Mouse (Mus musculus): ENCODE data around the gene Fth1. TPM values are rescaled to one million over a fixed set of nuclear protein-coding genes. Genes with fewer than 3 reads are reported as not detected.
"Not testable (repeated sequence)": the region's sequence is repeated elsewhere in the genome, so short reads cannot be mapped to it uniquely, and the experiment has no call there.

Fth1 gene
- 1,000 to 10,000 TPM; 1,766 to 1,778 TPM for total RNA-seq (2021)
- long read RNA-seq, experiment 1, transcript Fth1-201 (4 exons, 929 nt) = major isoform, 1,993 of 2,020 reads
- long read RNA-seq, experiment 1, partial matches to known transcripts = 10 of 2,020 reads
- long read RNA-seq, experiment 1, other reads (novel, unspliced or antisense) = 15 of 2,020 reads
- long read RNA-seq, experiment 2, transcript Fth1-201 (4 exons, 929 nt) = major isoform, 1,436 of 1,459 reads
- long read RNA-seq, experiment 2, partial matches to known transcripts = 3 of 1,459 reads
- long read RNA-seq, experiment 2, other reads (novel, unspliced or antisense) = 16 of 1,459 reads

DNA sequence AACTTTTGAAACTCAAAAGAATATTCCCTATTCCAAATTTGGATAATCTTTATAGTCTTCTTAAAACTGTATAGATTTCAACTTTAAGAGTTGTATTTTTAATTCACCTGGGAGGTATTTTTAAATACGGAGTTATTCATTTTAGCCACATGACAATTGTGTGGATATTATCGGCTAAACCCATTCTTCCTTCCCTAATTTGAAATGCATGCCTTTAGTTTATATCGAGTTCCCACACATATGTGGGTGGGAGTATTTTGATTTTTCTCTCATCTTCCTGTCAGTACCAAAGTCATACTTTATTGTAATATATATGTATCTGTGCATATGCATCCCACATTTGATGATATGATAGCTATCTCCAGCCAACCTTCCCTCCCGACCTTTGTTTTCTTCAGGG, at the start of gene Fth1:
Gene Fth1, plus strand, starts transcription at position 341 of the 400 bp plus-strand sequence.
- DNase-seq (ENCODE audit: low spot score in 2 of 2) = no peak
- intact Hi-C loops (cut with DNase I) = no loop called here

- intact Hi-C loops (cut with DNase I); DNase-seq (ENCODE audit: low spot score in 2 of 2): not testable (repeated sequence)
Measured at GRCm38 (mm10) chr19:9931167-9931607, 49.2 kb upstream of the Fth1 start.

GRCm38 (mm10) chr19:9933908-9934307, 46.5 kb upstream of the Fth1 start:
- DNase-seq (ENCODE audit: low spot score in 2 of 2) = no peak
- intact Hi-C loops (cut with DNase I) = no loop called here

- DNase-seq (ENCODE audit: low spot score in 2 of 2) = no peak
- intact Hi-C loops (cut with DNase I) = no loop called here
Measured at GRCm38 (mm10) chr19:9936579-9936978, 43.8 kb upstream of the Fth1 start.

GRCm38 (mm10) chr19:9937428-9937827, 43.0 kb upstream of the Fth1 start:
- DNase-seq (ENCODE audit: low spot score in 2 of 2) = no peak
- intact Hi-C loops (cut with DNase I) = no loop called here

GRCm38 (mm10) chr19:9938156-9938823, 42.1 kb upstream of the Fth1 start:
- no peak for DNase-seq (ENCODE audit: low spot score in 2 of 2)
- intact Hi-C loops (cut with DNase I) = no loop called here

DNA sequence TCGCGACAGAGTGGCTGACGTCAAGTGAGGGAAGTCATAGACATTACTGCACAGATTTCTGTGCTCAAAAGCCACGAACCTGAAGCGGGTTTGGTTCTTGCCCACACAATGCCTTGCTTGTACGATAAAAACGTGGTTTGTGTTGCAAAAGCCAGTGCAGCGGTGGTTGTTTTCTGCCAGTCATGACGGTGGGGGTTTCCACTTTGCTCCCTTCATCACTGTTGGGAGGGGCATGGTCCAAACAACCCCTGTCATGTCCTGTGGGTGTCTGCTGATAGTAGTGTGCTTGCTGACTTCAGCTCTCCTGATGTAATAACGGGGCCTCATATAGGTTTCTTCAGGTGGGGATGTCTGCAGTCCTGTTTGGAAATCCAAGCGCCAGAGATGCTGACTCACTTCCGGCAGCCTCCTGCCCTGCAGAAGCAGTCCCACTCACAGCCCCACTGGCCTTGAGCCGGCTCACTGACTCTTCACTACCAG, 41.5 kb upstream of the Fth1 start:
- DNase-seq (ENCODE audit: low spot score in 2 of 2) = no peak
- intact Hi-C loops (cut with DNase I) = no loop called here

GRCm38 (mm10) chr19:9939841-9940240, 40.6 kb upstream of the Fth1 start:
- intact Hi-C loops (cut with DNase I) = no loop called here
- no peak for DNase-seq (ENCODE audit: low spot score in 2 of 2)

DNA sequence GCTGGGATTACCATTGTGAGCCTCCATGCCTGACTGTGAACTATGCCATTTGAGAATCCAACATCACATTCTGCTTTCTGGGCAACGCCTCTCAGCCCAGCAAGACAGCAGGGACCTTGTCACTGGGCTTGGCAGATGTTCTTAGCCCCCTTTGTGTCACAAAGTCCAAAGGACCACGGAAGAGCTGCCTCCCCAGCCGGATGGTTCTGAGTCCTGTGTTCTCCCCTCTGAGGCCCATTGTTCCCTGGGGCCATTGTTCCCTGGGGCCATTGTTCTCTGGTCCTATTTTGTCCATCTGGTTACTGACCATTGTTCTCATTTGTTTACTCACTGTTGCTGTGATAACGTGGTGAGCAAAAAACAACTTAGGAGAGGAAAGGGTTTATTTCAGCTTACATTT, 39.5 kb upstream of the Fth1 start:
- DNase-seq (ENCODE audit: low spot score in 2 of 2) = no peak
- intact Hi-C loops (cut with DNase I) = no loop called here

DNA sequence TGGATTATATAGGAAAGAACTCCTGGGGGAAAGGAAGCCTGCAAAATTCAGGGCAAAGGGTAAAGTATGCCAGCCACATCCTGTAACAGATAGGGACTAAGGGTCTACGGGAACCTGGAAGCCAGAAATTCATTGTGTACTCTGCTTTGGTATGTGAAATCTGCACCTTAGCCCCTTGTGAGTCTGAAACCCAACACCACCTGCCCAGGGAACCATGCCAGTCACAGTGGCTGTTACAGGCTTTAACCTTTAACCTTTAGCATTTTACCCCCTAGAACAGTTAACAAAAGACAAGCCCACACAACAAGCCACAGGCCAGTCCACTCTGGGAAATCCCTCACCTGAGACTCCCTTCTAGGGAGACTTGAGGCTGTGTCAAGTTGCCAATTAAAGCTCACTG, 38.6 kb upstream of the Fth1 start:
- no peak for DNase-seq (ENCODE audit: low spot score in 2 of 2)

GRCm38 (mm10) chr19:9942539-9943533, 37.6 kb upstream of the Fth1 start:
- DNase-seq (ENCODE audit: low spot score in 2 of 2) = no peak
- intact Hi-C loops (cut with DNase I) = no loop called here

More for the DNA sequence above, 38.6 kb upstream of the Fth1 start:
- intact Hi-C loops (cut with DNase I) = no loop called here

GRCm38 (mm10) chr19:9945800-9946564, 34.4 kb upstream of the Fth1 start:
- DNase-seq (ENCODE audit: low spot score in 2 of 2) = no peak
- intact Hi-C loops (cut with DNase I) = no loop called here

DNA sequence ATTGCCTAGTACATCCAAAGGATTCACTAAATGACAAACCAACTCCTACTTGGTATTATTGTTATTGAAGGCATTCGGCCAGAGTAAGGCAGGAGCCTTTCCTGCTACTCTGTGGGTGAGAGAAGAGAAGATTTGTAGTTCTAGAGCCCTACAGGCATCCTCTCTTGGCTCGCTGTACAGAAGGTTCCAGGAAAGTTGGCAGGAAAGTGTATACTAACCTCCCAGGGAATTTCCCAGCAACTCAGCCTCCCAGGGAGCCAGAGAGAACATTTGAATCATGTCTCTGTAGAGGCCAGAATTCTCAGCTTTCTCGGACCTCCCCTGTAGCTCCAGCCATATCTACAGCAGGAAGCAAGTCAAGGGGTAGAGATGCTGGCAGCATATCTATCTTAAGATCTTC, 33.4 kb upstream of the Fth1 start:
- no peak for DNase-seq (ENCODE audit: low spot score in 2 of 2)
- intact Hi-C loops (cut with DNase I) = no loop called here

DNA sequence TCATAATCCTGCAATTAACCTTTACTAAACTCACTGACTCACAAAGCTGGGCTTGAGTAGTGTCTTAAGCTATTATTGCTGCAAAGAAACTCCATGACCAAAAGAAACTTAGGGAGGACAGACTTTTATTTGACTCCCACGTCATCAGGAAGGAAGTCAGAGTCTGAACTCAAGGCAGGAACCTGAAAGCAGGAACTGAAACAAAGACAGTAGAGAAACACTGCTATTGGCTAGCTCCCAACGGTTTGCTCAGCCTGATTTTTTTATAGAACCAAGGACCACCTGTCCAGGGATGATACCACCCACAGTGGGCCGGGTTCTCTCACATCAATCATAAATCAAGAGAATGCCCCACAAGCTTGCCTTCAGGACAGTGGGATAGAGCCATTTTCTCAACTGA, 28.0 kb upstream of the Fth1 start:
- DNase-seq (ENCODE audit: low spot score in 2 of 2) = no peak
- intact Hi-C loops (cut with DNase I) = no loop called here

DNA sequence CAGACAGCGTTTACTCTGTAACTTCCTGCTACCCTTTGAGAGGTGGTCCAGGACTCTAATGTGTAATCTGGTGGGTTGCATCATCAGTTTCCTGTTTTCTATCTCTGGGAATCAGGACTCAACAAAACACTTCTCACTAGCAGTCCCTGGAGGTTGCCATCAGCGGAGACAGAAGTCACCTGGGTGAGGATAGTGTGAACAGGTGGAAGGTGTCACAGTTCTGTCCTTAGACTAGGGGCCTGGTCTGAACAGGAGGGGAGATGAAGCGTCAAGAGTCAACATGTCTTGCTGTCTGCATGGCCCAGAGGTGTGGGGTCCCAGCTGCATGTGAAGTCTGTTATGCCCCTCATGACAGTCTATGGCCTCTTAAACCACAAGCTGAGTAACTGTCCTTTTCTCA, 27.5 kb upstream of the Fth1 start:
- intact Hi-C loops (cut with DNase I) = no loop called here

GRCm38 (mm10) chr19:9954055-9954810, 26.2 kb upstream of the Fth1 start:
- DNase-seq (ENCODE audit: low spot score in 2 of 2) = peak; percentile 39 to 66
- intact Hi-C loops (cut with DNase I) = no loop called here

More for the DNA sequence above, 27.5 kb upstream of the Fth1 start:
- no peak for DNase-seq (ENCODE audit: low spot score in 2 of 2)

GRCm38 (mm10) chr19:9954811-9955202, 25.6 kb upstream of the Fth1 start:
- DNase-seq (ENCODE audit: low spot score in 2 of 2) = no peak
- intact Hi-C loops (cut with DNase I) = no loop called here

DNA sequence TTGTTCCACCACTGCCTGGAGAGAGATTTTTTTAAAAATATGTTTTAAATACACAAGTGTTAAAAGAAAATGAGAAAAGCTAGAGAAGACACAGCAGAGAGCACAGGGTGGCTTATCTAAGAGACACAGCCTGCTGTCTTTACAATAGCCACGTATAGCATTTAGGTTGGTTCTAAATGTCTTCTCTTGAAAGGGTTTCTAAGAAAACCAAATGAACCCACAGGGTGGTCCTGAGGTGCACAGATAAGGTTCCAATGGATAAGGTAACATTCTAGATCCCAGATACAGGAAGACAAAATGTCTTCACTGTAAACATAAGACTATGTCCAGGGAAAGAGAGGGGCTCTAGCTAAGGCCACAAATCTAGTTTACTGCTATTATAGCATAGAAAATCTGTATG, 25.0 kb upstream of the Fth1 start:
- DNase-seq (ENCODE audit: low spot score in 2 of 2) = no peak
- intact Hi-C loops (cut with DNase I) = no loop called here

Data from left cerebral cortex, postnatal 14 days (tissue).